Mouse (Mus musculus): ENCODE data around the gene Nav3.

Gene Nav3

DNA sequence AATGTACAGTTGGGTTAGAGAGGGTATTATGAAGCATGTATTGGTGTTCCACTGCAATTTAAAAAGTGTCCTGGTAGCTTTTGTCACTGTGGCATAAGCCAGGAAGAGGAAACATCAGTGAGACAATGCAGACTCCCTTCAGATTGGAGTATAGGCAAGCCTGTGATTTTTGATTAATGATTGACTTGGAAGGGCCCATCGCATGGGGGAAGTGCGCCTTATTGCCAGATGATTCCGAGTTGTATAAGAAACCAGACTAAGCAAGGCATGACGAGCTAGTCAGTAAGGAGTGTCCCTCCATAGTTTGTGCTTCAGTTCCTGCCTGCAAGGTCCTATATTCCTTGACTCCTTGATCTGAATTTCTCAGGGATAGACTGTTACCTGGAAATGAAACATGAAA lies 608.4 kb downstream of the Nav3 start:
- no peak for ATAC-seq (ENCODE audit: low TSS enrichment)

DNA sequence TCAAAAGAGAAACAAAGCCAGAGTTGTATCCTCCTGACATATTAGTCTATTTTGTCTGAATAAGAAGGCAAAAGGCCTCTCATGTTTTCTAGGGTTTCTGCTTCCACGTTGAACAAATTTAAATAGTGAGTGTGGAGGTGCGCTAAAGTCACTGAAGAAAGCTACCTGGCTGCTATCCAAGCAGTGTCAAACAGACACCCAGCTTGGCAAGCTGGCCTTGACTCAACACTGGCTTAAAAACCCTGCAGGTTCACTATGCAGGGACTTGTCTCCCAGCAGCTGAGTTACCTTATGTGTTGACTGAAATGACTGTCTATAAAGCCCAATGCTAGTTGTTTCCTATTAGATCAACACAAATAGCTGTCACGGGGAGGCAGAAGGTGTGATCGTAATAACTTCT lies 612.3 kb downstream of the Nav3 start:
- ATAC-seq (ENCODE audit: low TSS enrichment) = no peak; the same call in 1 of the 2 replicates

GRCm38 (mm10) chr10:109832768-109833291 lies 623.2 kb downstream of the Nav3 start:
- peak; percentile 82 for ATAC-seq (ENCODE audit: low TSS enrichment)

DNA sequence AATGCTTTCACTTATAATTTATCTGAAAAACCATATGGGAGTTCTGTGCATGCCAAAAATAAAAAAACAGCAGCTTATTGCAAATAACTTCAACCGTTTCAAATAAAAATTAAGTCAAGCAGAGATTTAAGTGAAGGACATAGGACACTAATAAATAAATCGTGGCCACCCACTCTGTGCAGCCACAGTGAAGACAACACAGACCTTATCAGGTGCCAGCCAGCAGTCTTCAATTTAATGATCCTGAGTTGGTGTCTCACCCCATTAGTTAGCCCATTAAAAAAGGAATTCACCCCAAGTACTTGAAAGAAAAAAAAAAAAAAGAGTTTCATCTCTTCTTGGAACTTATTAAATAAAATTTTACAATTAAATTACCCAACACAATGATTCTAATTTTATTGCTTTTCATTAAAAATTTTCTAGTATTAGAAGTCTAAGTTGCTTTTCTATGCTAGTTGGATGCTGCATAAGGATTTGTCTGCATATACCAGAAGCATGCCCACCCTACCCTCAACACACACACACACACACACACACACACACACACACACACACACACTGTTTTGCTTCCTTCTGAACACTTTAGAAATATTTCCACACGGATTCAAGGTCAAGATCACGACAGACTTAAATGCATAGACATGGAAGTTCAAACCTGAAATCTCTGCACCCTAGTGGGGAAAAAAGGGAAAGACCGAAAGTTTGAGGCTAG lies 649.1 kb downstream of the Nav3 start:
- ATAC-seq (ENCODE audit: low TSS enrichment) = no peak

DNA sequence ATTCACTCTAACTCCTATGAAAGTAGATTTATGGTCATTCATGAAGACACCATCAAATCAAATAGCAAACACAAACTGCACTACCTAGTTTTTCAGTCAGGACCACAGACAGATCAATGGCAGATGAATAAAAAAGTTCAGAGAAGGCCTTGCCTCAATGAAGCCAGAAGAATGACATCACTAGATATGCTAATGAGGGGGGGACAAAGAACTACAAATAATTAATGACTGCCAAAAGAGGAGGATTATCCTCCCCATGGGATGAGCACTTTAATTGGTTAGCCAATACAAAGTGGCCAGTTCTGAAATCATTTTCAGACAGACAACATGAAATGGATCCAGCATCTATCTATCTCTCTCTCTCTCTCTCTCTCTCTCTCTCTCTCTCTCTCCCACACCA lies 652.6 kb downstream of the Nav3 start:
- ATAC-seq (ENCODE audit: low TSS enrichment) = no peak

DNA sequence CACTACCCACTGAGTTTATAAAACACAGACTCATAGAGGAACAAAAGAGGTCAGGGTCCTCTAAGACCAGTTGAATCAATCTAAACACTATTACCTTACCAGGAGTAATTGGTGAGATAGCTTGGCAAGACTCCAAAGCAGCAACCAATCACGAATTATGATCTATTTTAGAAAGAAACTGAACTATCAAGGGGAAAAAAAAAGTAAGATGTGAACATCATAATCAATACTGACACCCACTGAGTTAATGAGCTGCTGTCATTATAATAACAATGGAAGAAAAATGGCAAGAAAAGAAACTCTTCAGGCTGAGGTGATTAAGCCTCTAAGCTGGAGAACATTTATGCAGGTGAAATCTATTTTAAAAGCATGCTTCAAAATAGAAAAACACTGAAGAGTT lies 653.8 kb downstream of the Nav3 start:
- no peak for ATAC-seq (ENCODE audit: low TSS enrichment)

DNA sequence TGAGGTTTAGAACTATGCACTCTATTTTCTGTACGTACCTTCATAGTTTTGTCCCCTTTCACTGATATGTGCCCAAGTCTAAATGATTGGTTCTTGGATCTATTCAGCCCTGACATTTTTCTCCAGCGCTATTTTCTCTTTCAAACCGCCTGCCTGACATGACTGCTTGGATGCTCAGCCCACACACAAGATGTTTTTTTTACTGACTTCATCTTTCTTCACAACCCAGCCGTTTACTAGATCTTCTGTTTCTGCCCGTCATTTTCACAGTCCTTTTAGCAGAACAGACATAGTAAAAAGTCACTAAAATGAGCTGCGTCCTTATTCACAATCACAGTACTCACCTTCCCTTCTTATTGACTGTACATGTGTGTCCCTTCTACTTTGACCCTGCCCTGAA lies 656.8 kb downstream of the Nav3 start:
- ATAC-seq (ENCODE audit: low TSS enrichment) = peak; percentile 88

GRCm38 (mm10) chr10:109796981-109797380 lies 659.0 kb downstream of the Nav3 start:
- ATAC-seq (ENCODE audit: low TSS enrichment) = no peak

GRCm38 (mm10) chr10:109793491-109793890 lies 662.5 kb downstream of the Nav3 start:
- ATAC-seq (ENCODE audit: low TSS enrichment) = no peak

DNA sequence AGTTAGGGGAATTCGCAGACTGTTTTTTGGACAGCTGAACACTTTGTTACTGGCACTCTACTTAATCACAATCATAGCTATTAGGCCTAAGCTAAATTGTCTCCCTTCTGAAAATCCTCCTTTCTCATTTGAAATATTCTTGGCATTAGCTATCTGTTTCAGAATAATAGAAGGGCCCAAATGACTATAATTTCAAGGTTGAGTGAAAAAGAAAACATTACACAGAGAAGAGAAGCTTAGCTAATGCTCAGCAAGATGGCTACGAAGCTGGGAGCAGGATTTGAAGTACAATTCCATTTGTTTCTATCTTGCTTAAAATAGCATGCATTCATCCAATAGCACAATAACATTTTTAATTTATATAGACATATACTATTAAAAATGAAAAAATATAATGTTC lies 667.3 kb downstream of the Nav3 start:
- no peak for ATAC-seq (ENCODE audit: low TSS enrichment)

GRCm38 (mm10) chr10:109779109-109779508 lies 676.9 kb downstream of the Nav3 start:
- ATAC-seq (ENCODE audit: low TSS enrichment) = peak; percentile 72

GRCm38 (mm10) chr10:109769092-109769491 lies 686.9 kb downstream of the Nav3 start:
- peak; percentile 82 for ATAC-seq (ENCODE audit: low TSS enrichment)

GRCm38 (mm10) chr10:109765650-109766049 lies 690.4 kb downstream of the Nav3 start:
- ATAC-seq (ENCODE audit: low TSS enrichment) = no peak

- peak; percentile 36; the same call in 1 of the 2 replicates for ATAC-seq (ENCODE audit: low TSS enrichment)
These were observed 691.4 kb downstream of the Nav3 start for GRCm38 (mm10) chr10:109764412-109765101.

- ATAC-seq (ENCODE audit: low TSS enrichment) = peak; percentile 68
These were observed 696.9 kb downstream of the Nav3 start for GRCm38 (mm10) chr10:109758921-109759600.

- ATAC-seq (ENCODE audit: low TSS enrichment) = peak; percentile 90
These were observed 709.1 kb downstream of the Nav3 start for GRCm38 (mm10) chr10:109746901-109747300.

- ATAC-seq (ENCODE audit: low TSS enrichment) = no peak
These were observed 714.3 kb downstream of the Nav3 start for GRCm38 (mm10) chr10:109741664-109742063.

DNA sequence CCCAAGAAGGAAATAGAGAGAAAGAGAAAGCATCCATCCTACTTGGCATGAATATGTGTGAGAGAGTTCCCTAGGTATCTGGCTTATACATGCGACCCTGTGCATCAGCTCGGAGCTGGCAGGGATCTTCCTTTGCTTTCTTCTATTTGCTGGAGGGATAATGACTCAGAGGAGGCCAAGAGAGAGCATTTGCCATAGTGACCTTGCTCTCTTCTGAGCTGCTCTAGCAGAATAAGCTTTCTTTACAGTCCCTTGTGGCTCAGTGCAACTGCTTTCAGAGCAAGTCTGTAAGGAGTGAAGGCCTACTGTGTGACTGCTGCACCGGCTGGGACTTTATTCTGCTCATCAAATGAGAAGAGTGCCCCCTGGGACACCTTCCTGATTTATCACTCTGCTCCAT lies 715.7 kb downstream of the Nav3 start:
- 0 out of 2 replicates have a peak, but pooled peaks have one; percentile 8 for ATAC-seq (ENCODE audit: low TSS enrichment)

- no peak for ATAC-seq (ENCODE audit: low TSS enrichment)
These were observed 732.4 kb downstream of the Nav3 start for GRCm38 (mm10) chr10:109723646-109724045.

GRCm38 (mm10) chr10:109718808-109719207 lies 737.2 kb downstream of the Nav3 start:
- ATAC-seq (ENCODE audit: low TSS enrichment) = no peak

- no peak for ATAC-seq (ENCODE audit: low TSS enrichment)
These were observed 737.6 kb downstream of the Nav3 start for GRCm38 (mm10) chr10:109718390-109718789.

- ATAC-seq (ENCODE audit: low TSS enrichment) = peak; percentile 78
These were observed 743.0 kb downstream of the Nav3 start for GRCm38 (mm10) chr10:109713001-109713400.

All from frontal cortex, adult (tissue).